Mouse (Mus musculus): Measurements from ENCODE around the gene Erc2. TPM values are rescaled to one million over a fixed set of nuclear protein-coding genes. Genes with fewer than 3 reads are reported as not detected.

The Erc2 gene
- polyA plus RNA-seq, 1 experiment from 2014 or later: 69.7 TPM

GRCm38 (mm10) chr14:28113121-28113520, 490.9 kb downstream of the Erc2 start:
- WGBS: 90% methylated on average over 2 of the region's 2 CpGs
- no peak overlapping the region for H3K4me3 ChIP-seq
- no peak overlapping the region for H3K4me2 ChIP-seq (replicated peaks)
- no peak overlapping the region for H3K27ac ChIP-seq (replicated peaks)
- no peaks in the 10 kb centered on the region for H3K36me3 ChIP-seq
- H3K9ac ChIP-seq (replicated peaks): no peak overlapping the region
- H3K9me3 ChIP-seq: no peaks in the 10 kb centered on the region
- no peak for ATAC-seq (replicated peaks)
- no peaks in the 10 kb centered on the region for H3K4me1 ChIP-seq
- no peaks in the 10 kb centered on the region for H3K27me3 ChIP-seq

- H3K4me2 ChIP-seq (replicated peaks): no peak overlapping the region
- H3K4me3 ChIP-seq: no peak overlapping the region
- no peak for ATAC-seq (replicated peaks)
- H3K36me3 ChIP-seq: no peaks in the 10 kb centered on the region
- H3K4me1 ChIP-seq: no peaks in the 10 kb centered on the region
- 75% methylated on average over 5 of the region's 5 CpGs for WGBS
- H3K9ac ChIP-seq (replicated peaks): no peak overlapping the region
- H3K9me3 ChIP-seq: no peaks in the 10 kb centered on the region
- H3K27me3 ChIP-seq: no peaks in the 10 kb centered on the region
- no peak overlapping the region for H3K27ac ChIP-seq (replicated peaks)
Measured at GRCm38 (mm10) chr14:28120851-28121250, 498.6 kb downstream of the Erc2 start.

GRCm38 (mm10) chr14:28126842-28127241, 504.6 kb downstream of the Erc2 start:
- no peaks in the 10 kb centered on the region for H3K36me3 ChIP-seq
- no peak overlapping the region for H3K4me3 ChIP-seq
- H3K9me3 ChIP-seq: no peaks in the 10 kb centered on the region
- no peaks in the 10 kb centered on the region for H3K27me3 ChIP-seq
- ATAC-seq (replicated peaks): no peak
- WGBS: 92% methylated on average over 8 of the region's 8 CpGs
- H3K27ac ChIP-seq (replicated peaks): no peak overlapping the region
- no peak overlapping the region for H3K4me2 ChIP-seq (replicated peaks)
- no peak overlapping the region for H3K9ac ChIP-seq (replicated peaks)
- H3K4me1 ChIP-seq: no peaks in the 10 kb centered on the region

GRCm38 (mm10) chr14:28128999-28129398, 506.8 kb downstream of the Erc2 start:
- H3K9me3 ChIP-seq: no peaks in the 10 kb centered on the region
- no peaks in the 10 kb centered on the region for H3K4me1 ChIP-seq
- ATAC-seq (replicated peaks): no peak
- H3K4me2 ChIP-seq (replicated peaks): no peak overlapping the region
- H3K9ac ChIP-seq (replicated peaks): no peak overlapping the region
- no peaks in the 10 kb centered on the region for H3K36me3 ChIP-seq
- no peak overlapping the region for H3K27ac ChIP-seq (replicated peaks)
- no peak overlapping the region for H3K4me3 ChIP-seq
- 81% methylated on average over 3 of the region's 3 CpGs for WGBS
- H3K27me3 ChIP-seq: no peaks in the 10 kb centered on the region

GRCm38 (mm10) chr14:28143998-28144397, 521.8 kb downstream of the Erc2 start:
- H3K27me3 ChIP-seq: no peaks in the 10 kb centered on the region
- H3K4me2 ChIP-seq (replicated peaks): no peak overlapping the region
- no peaks in the 10 kb centered on the region for H3K36me3 ChIP-seq
- H3K9ac ChIP-seq (replicated peaks): no peak overlapping the region
- no peak for ATAC-seq (replicated peaks)
- WGBS: 75% methylated on average over 2 of the region's 2 CpGs
- no peak overlapping the region for H3K4me3 ChIP-seq
- peak overlapping the region; percentile 23 for H3K27ac ChIP-seq (replicated peaks)
- H3K4me1 ChIP-seq: no peaks in the 10 kb centered on the region
- H3K9me3 ChIP-seq: no peaks in the 10 kb centered on the region

GRCm38 (mm10) chr14:28147201-28147600, 525.0 kb downstream of the Erc2 start:
- WGBS: 42% methylated on average over 5 of the region's 5 CpGs
- Histone ChIP-seq H3K9ac (replicated peaks) (no peak overlapping the region), H3K4me2 (replicated peaks) (no peak overlapping the region), H3K4me3 (no peak overlapping the region), H3K4me1 (no peaks in the 10 kb centered on the region), H3K27ac (replicated peaks) (no peak overlapping the region), H3K9me3 (no peaks in the 10 kb centered on the region), H3K36me3 (no peaks in the 10 kb centered on the region), H3K27me3 (no peaks in the 10 kb centered on the region)
- no peak for ATAC-seq (replicated peaks)

GRCm38 (mm10) chr14:28150942-28151341, 528.7 kb downstream of the Erc2 start:
- Histone ChIP-seq H3K27me3 (no peaks in the 10 kb centered on the region), H3K9me3 (no peaks in the 10 kb centered on the region), H3K4me3 (no peak overlapping the region), H3K27ac (replicated peaks) (no peak overlapping the region), H3K9ac (replicated peaks) (no peak overlapping the region), H3K4me1 (peaks cover 5% of the 10 kb centered on the region), H3K4me2 (replicated peaks) (no peak overlapping the region), H3K36me3 (no peaks in the 10 kb centered on the region)
- WGBS: 81% methylated on average over 3 of the region's 3 CpGs
- ATAC-seq (replicated peaks): no peak

GRCm38 (mm10) chr14:28155706-28156105, 533.5 kb downstream of the Erc2 start:
- Histone ChIP-seq H3K4me1 (peaks cover 5% of the 10 kb centered on the region), H3K27me3 (0 out of 2 replicates have a peak, but pooled peaks cover 3% of the 10 kb centered on the region), H3K9ac (replicated peaks) (no peak overlapping the region), H3K27ac (replicated peaks) (no peak overlapping the region), H3K4me2 (replicated peaks) (no peak overlapping the region), H3K4me3 (no peak overlapping the region), H3K9me3 (no peaks in the 10 kb centered on the region), H3K36me3 (no peaks in the 10 kb centered on the region)
- WGBS: 55% methylated on average over 4 of the region's 4 CpGs
- no peak for ATAC-seq (replicated peaks)

GRCm38 (mm10) chr14:28160852-28161251, 538.6 kb downstream of the Erc2 start:
- no peaks in the 10 kb centered on the region for H3K36me3 ChIP-seq
- peaks cover 12% of the 10 kb centered on the region; the same call in 1 of the 2 replicates for H3K27me3 ChIP-seq
- no peak overlapping the region for H3K27ac ChIP-seq (replicated peaks)
- H3K4me2 ChIP-seq (replicated peaks): no peak overlapping the region
- H3K4me3 ChIP-seq: no peak overlapping the region
- ATAC-seq (replicated peaks): no peak
- peaks cover 21% of the 10 kb centered on the region for H3K4me1 ChIP-seq
- H3K9ac ChIP-seq (replicated peaks): no peak overlapping the region
- no peaks in the 10 kb centered on the region; the same call in 1 of the 2 replicates for H3K9me3 ChIP-seq
- 93% methylated on average over 2 of the region's 2 CpGs for WGBS

- 0 out of 2 replicates have a peak overlapping the region, but pooled peaks have one; percentile 2 for H3K9ac ChIP-seq (replicated peaks)
- 5% methylated on average over 15 of the region's 15 CpGs for WGBS
- no peaks in the 10 kb centered on the region for H3K36me3 ChIP-seq
Measured at GRCm38 (mm10) chr14:28164642-28165408, 542.6 kb downstream of the Erc2 start.

GRCm38 (mm10) chr14:28165621-28166211, 543.5 kb downstream of the Erc2 start:
- H3K9ac ChIP-seq (replicated peaks): no peak overlapping the region

More at GRCm38 (mm10) chr14:28164642-28165408, 542.6 kb downstream of the Erc2 start:
- Histone ChIP-seq H3K4me3 (peak overlapping the region; percentile 15; the same call in 1 of the 2 replicates), H3K4me1 (peaks cover 24% of the 10 kb centered on the region), H3K27me3 (peaks cover 16% of the 10 kb centered on the region), H3K4me2 (replicated peaks) (peak overlapping the region; percentile 37), H3K27ac (replicated peaks) (peak overlapping the region; percentile 73), H3K9me3 (no peaks in the 10 kb centered on the region; the same call in 1 of the 2 replicates)
- peak; percentile 87 for ATAC-seq (replicated peaks)

GRCm38 (mm10) chr14:28170711-28171110, 548.5 kb downstream of the Erc2 start:
- Histone ChIP-seq H3K4me2 (replicated peaks) (no peak overlapping the region), H3K9ac (replicated peaks) (no peak overlapping the region)
- WGBS: 75% methylated on average over 4 of the region's 4 CpGs

More at GRCm38 (mm10) chr14:28165621-28166211, 543.5 kb downstream of the Erc2 start:
- Histone ChIP-seq H3K36me3 (no peaks in the 10 kb centered on the region), H3K4me2 (replicated peaks) (no peak overlapping the region), H3K9me3 (no peaks in the 10 kb centered on the region; the same call in 1 of the 2 replicates), H3K27ac (replicated peaks) (peak overlapping the region; percentile 73), H3K4me1 (peaks cover 24% of the 10 kb centered on the region), H3K27me3 (peaks cover 13% of the 10 kb centered on the region), H3K4me3 (no peak overlapping the region)
- 0 out of 2 replicates have a peak, but pooled peaks have one; percentile 27 for ATAC-seq (replicated peaks)
- WGBS: 31% methylated on average over 5 of the region's 5 CpGs

More at GRCm38 (mm10) chr14:28170711-28171110, 548.5 kb downstream of the Erc2 start:
- no peaks in the 10 kb centered on the region for H3K36me3 ChIP-seq
- H3K4me1 ChIP-seq: peaks cover 5% of the 10 kb centered on the region
- ATAC-seq (replicated peaks): no peak
- H3K27me3 ChIP-seq: peaks cover 3% of the 10 kb centered on the region; the same call in 1 of the 2 replicates
- H3K27ac ChIP-seq (replicated peaks): no peak overlapping the region
- no peaks in the 10 kb centered on the region for H3K9me3 ChIP-seq
- H3K4me3 ChIP-seq: no peak overlapping the region

Data from forebrain, embryonic 15.5 days (tissue).